Mouse (Mus musculus) CH12.LX (cell line): ENCODE results near the gene Cd164l2.

ENCODE experiments used
- BHLHE40 ChIP-seq: IDR thresholded peaks from 2 replicates; pipeline ENCODE4 v1.6.1; 2011; ENCODE audit warnings: mild to moderate bottlenecking, low read depth, low read length, improper control_type of control experiment
- CTCF ChIP-seq, 2 experiments: IDR thresholded peaks in 1 of 2; conservative IDR thresholded peaks in 1 of 2; 2 replicates each; pipeline ENCODE4 v1.5.1; 2011 to 2012; ENCODE audit warnings: low read depth in 2 of 2, low read length in 2 of 2, improper control_type of control experiment in 1 of 2, inconsistent platforms in 1 of 2, mild to moderate bottlenecking in 1 of 2, moderate library complexity in 1 of 2
- MAX ChIP-seq: IDR thresholded peaks from 2 replicates; pipeline ENCODE4 v1.6.1; 2011; ENCODE audit warnings: low read length, improper control_type of control experiment
- POLR2A ChIP-seq: IDR thresholded peaks from 2 replicates; pipeline ENCODE4 v1.6.1; 2011; ENCODE audit warnings: low read depth, mild to moderate bottlenecking, improper control_type of control experiment, low read length
- TCF12 ChIP-seq: IDR thresholded peaks from 2 replicates; pipeline ENCODE4 v1.6.1; 2014; ENCODE audit warnings: low read depth, mild to moderate bottlenecking, inconsistent platforms, low read length, improper control_type of control experiment
- UBTF ChIP-seq: IDR thresholded peaks from 2 replicates; pipeline ENCODE4 v1.6.1; 2012; ENCODE audit warnings: low read depth, mild to moderate bottlenecking, inconsistent platforms, low read length, improper control_type of control experiment, moderate library complexity
- ZC3H11A ChIP-seq: IDR thresholded peaks from 2 replicates; pipeline ENCODE4 v1.6.1; 2012; ENCODE audit warnings: low read depth, mild to moderate bottlenecking, inconsistent platforms, low read length, improper control_type of control experiment

- TF ChIP-seq POLR2A (no peak), MAX (no peak), BHLHE40 (no peak), ZC3H11A (no peak), TCF12 (no peak), CTCF (conservative IDR thresholded peaks at IDR 0.05 in 1 of 2, IDR thresholded peaks at IDR 0.05 in 1 of 2; ENCODE audit: low read depth in 2 of 2, low read length in 2 of 2) (no peak), UBTF (no peak)
Observed at GRCm38 (mm10) chr4:133262375-133262765, 50.4 kb downstream of the Cd164l2 start.
